Mouse (Mus musculus) cerebellum, adult 8-10 months (tissue): ENCODE measurements around the gene Tnfaip2.

Experiments
- DNase-seq: peaks from one replicate; pipeline ENCODE4 v3.0.0; 2022

Tnfaip2 gene

DNA sequence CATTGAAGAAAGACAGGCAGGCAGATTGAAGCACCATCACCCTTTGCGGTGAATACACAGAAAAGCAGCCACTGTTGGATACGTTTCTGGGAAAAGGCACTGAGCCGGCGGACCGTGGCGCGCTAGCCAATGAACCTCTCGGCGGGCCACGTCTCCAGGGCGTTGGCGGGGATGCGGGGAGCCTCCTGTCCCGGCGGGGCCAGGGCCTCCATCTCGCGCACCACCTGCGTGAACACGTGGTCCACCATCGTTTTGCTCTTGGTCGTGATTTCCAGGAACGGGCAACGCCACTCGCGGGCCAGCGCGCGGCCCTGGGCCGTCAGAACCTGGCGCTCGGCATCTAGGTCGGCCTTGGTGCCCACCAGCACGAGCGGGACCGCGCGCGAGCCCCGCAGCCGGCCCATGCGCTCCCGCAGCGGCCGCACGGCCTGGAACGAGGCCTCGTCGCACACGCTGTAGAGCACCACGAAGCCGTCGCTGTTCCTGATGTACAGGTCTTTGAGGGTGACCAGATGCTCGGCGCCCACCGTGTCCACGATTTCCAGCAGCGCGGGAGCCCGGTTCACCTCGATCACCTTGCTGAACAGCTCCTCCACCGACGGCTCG lies 42.9 kb downstream of the Tnfaip2 start:
- DNase-seq, result no peak

DNA sequence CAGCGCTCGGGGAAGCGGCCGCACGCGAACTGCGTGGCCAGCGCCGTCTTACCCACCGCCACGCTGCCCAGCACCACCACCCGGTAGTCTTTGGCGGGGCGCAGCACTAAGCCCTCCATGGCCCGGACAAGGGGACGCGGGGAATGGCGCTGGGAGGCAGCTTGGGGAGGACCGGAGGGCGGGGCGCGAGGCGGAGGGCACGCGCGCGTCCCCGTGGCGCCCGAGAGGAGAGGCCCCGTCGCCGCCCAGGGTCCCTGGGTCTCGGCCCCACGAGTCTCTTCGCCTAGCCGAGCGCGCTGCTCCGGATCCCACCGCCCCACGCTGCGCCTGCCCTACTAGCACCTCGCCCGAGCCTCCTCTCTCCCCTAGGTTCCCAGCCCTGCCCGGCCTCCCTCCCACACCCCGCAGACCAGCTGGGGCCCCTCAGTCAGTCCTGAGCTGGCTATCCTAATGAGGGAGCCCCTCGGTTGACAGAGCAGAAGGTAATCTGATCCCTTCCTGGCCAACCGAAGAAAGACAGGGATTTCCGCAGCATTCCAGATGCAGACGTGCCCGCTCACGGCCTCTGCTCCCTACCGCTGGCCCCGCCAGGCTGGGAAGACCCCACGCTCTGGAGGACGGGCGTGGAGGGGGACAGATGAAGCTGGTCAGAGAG lies 43.5 kb downstream of the Tnfaip2 start, which contains the start of gene Gm266:
Gene Gm266, minus strand, starts transcription at position 172 of the 655 bp plus-strand sequence.
- no peak for DNase-seq

DNA sequence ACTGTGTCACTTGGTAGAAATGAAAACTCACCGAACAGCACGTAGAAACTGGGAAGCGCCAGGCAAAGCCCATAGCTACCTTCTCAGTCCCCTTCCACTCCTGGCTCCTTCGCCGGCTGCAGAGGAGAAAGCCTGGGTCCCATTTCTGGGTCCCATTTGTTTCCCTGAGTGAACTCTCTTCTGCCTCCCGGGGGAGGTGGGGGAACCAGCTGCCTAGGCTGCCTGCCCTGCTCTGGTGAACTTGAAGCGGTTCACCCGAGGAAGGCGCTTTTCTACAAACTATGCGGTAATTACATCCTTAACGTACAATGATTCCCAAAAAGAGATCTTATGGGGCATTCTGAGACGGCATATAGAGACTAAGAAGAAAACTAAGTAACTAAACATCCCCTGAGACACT lies 44.2 kb downstream of the Tnfaip2 start:
- DNase-seq, result no peak

DNA sequence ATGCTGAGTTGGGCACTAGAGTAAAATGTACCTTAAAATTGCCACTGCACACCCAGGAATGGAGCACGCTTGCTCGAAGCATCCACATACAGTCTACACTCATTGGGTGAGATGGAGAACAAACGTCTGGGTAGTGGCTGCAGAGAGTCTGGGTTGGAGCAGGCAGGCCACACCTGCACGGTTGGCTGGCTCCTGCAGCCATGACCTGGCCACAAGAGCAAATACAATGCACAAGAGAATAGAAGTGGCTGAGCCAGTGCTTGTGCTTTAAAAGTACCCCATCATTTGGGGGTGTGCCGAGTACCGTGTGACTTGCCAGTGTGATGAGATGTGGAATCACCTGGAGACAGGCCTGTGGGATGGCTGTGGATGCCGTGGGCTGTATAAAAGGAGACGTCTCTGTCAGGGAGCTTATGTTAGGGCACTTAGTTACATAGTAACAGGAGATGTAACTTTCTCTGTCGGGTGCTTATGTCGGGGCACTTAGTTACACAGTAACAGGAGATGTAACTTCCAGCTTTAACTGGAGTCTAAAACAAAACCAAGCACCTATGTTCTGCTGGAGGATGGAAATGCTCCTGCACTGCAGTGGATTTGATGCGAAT lies 47.1 kb downstream of the Tnfaip2 start:
- no peak for DNase-seq

DNA sequence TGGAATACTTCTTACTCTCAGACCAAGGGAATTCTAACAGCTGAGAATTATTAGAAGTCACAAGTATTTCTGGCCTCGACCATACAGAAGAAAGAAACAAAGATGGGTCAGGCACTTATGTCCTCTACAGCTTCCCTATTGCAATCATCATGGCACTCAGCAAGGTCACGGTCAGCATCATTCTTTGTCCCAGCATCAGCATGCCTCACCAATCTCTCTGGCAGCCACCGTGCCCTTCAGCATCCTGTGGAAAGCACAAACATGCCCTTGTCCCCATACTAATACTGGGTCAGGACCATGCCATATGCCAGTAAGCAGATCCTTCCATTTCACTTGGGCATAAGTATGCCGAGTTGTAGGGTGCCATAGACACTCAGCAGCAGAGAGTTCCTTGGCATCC lies 52.7 kb downstream of the Tnfaip2 start:
- DNase-seq, result no peak

DNA sequence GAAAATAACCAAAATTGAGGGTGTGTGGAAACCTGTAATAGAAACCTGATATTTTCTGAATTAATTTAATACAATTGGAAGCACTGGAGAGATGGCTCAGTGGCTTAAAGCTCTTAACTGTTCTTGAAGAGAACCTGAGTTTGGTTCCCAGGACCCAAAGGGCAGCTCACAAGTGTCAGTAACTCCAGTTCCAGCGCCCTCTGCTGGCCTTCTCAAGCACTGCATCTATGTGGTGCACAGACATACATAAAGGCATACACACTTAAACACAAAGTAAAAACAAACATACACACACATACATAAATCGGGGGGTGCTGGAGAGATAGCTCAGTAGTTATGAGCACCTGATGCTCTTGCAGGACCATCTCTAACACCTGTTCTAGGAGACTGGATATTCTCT lies 54.8 kb downstream of the Tnfaip2 start:
- no peak for DNase-seq

DNA sequence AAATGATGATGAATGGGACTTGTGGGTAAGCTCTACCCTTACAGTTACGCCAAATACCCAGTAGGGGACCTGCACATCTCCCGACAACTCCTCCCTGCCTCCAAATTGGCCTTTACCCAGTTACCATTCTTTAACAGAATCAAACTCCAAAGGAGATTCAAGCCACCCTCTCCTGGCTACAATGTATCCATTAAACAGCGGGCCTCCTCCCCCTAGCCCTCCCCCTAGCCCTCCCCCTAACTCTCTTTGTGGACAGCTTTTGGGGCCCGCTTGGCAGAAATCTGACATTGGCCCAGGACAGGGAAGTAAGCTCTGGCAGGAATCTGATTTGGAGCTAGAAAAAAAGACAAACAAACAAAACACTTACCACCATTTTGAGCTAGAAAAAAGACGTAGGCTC lies 57.3 kb downstream of the Tnfaip2 start:
- DNase-seq, result no peak

DNA sequence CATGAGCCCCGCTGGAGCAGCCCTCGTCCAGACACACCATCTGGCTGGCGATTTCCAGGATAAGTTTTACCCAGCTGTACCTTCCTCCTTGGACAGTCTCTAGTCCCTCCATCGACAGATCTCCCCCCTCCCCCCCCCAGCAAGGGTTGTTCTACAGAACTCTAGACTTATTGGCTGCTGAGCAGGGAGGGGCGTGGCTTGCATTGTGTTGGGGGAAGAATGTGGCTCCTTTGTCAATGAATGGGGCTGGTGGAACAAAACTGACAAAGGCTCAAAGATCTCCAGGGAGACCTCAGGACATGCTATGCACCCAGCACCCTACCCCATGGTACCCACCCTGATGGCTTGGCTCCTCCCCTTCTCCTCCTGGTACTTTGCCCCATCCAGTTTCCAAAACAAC lies 58.5 kb downstream of the Tnfaip2 start:
- no peak for DNase-seq

DNA sequence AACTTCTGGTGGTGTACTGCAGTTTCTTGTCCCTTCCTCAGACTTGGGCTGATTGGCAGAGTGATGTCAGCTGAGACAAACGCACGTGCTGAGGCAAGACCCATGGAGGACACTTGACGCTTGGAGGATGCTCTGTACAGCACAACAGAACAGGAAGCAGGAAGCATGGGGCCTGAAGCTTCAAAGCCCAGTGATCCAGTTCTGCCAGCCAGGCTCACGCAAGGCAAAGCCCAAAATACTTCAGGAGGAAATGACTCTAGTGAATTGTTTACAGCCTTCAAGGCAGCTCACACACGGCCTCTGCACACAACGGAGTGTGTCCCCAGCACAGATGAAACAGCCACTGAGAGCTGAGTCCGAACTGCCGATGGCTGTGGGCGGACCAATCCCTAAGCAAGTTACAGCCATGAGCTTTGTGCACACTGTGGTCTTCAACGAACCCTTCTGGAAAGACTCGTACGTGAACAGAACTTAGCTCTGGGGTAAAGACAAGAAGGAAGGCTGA lies 60.8 kb downstream of the Tnfaip2 start:
- no peak for DNase-seq

DNA sequence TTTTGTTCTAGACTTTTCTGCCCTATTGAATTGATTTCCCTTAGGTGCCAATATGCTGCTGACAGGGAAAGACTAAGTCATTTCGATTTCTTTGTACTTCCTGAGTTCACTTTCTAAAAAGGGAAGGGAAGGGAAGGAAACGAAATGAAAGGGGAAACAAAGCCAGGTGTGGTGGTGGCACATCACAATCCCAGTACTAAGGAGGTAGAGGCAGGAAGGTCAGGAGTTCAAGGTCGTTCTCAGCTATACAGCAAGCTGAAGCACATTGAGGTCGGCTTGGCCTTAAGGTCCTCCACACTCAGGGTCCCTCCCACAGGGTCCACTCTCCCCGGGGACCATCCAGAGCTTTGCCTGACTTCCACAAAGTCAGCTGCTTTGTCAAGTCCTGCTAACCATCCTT lies 61.3 kb downstream of the Tnfaip2 start:
- DNase-seq, result no peak
